Mouse (Mus musculus) intestine, postnatal 0 days (tissue): Measurements from ENCODE around the gene 1700007K13Rik. TPM values are rescaled to one million over a fixed set of nuclear protein-coding genes. Genes with fewer than 3 reads are reported as not detected.

Experiments used
- ATAC-seq: fragments of 200-750 bp; cut with Nextera tagmentation; 2 replicates; pipeline ENCODE4 v1.8.0; 2017; ENCODE audit warnings: mild to moderate bottlenecking, moderate TSS enrichment, moderate library complexity
- H3K27ac ChIP-seq: fragments of 300-500 bp; sonication (generic); 2 replicates; pipeline ENCODE4 v1.5.1; 2014; ENCODE audit warnings: mild to moderate bottlenecking, low read depth, low read length, moderate library complexity
- H3K27me3 ChIP-seq: fragments of 300-500 bp; sonication (generic); replicated peaks from 2 replicates; pipeline ENCODE4 v1.6.1; 2014; ENCODE audit warnings: low read length, mixed read lengths; ENCODE audit not compliant: control insufficient read depth, insufficient read depth
- H3K36me3 ChIP-seq: fragments of 300-500 bp; sonication (generic); 2 replicates; pipeline ENCODE4 v1.6.1; 2014; ENCODE audit warnings: mild to moderate bottlenecking, moderate library complexity; ENCODE audit not compliant: control insufficient read depth, insufficient read depth
- H3K4me1 ChIP-seq: fragments of 300-500 bp; sonication (generic); replicated peaks from 2 replicates; pipeline ENCODE4 v1.6.1; 2014; ENCODE audit warnings: antibody characterized with exemption, low read length, mixed read lengths; ENCODE audit not compliant: control insufficient read depth, insufficient read depth
- H3K4me2 ChIP-seq: fragments of 300-500 bp; sonication (generic); replicated peaks from 2 replicates; pipeline ENCODE4 v1.6.1; 2014; ENCODE audit warnings: low read depth, mild to moderate bottlenecking, moderate library complexity
- H3K4me3 ChIP-seq: fragments of 300-500 bp; sonication (generic); 2 replicates; pipeline ENCODE4 v1.5.1; 2014; ENCODE audit warnings: low read depth, low read length
- H3K9ac ChIP-seq: fragments of 300-500 bp; sonication (generic); 2 replicates; pipeline ENCODE4 v1.6.1; 2014; ENCODE audit warnings: mild to moderate bottlenecking, low read depth, low read length
- H3K9me3 ChIP-seq: fragments of 300-500 bp; sonication (generic); 2 replicates; pipeline ENCODE4 v1.6.1; 2016; ENCODE audit warnings: mixed run types; ENCODE audit not compliant: control insufficient read depth
- CTCF ChIP-seq: sonication (generic); IDR thresholded peaks from 2 replicates; pipeline ENCODE4 v1.5.1; 2016; ENCODE audit warnings: low read depth, mild to moderate bottlenecking, control low read depth, antibody characterized with exemption, moderate library complexity
- WGBS: fragments of 180-500 bp; shearing (Covaris S2); extraction: QIAGEN DNeasy Blood & Tissue Kit; methylation state at CpG from one replicate; pipeline ENCODE4 v1.1.7; 2014; 5-methylcytosine and 5-hydroxymethylcytosine counted together
- polyA plus RNA-seq: library from polyadenylated mRNA; unstranded; fragments of >200 nt; fragmentation: Nextera tagmentation; extraction: Ambion mirVana; gene quantifications from 2 replicates; pipeline ENCODE4 v1.2.1, GENCODE M21; 2015

Gene 1700007K13Rik
- polyA plus RNA-seq, 1 experiment from 2014 or later, result not detected

DNA sequence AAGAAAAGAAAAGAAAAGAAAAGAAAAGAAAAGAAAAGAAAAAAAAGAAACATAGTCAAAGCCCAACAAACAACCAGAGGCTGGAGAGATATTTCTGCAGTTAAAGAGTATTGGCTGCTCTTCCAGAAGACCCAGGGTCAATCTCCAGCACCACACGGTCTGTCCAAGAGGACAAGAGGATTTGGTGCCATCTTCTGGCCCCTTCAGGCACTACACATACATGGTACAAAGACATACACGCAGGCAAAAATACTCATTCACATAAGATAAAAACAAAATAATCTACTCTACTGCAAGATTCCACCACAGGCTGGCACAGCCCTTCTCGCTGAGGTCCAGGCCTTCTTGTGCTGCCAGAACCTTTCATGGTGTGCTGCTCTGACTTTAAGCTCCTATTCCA lies 43.0 kb downstream of the 1700007K13Rik start:
- 38% methylated on average over 3 of the region's 3 CpGs for WGBS
- peak; percentile 66 for TF ChIP-seq CTCF
- no peak overlapping the region for H3K9ac ChIP-seq

DNA sequence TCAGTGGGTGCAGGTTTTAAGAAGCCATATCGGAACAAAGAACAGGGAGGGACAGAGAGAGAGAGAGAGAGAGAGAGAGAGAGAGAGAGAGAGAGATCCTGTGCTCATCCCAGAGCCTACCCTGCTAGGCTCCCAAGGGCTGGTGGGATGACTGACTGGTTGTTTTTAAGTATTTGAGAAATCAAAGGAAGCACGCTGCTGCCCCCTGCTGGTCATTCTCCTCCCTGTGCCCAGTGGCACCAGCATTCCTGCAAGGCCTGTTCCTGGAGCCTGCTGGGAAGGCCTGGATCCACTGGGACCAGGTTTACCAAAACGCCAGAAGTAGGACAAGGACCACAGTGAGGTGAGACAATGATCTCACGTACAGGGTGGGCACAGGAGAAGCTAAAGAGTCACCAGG lies 46.2 kb downstream of the 1700007K13Rik start:
- Histone ChIP-seq H3K4me2 (no peak overlapping the region), H3K4me1 (no peaks in the 10 kb centered on the region), H3K9me3 (no peaks in the 10 kb centered on the region), H3K9ac (no peak overlapping the region), H3K27ac (no peak overlapping the region), H3K27me3 (no peaks in the 10 kb centered on the region), H3K36me3 (no peaks in the 10 kb centered on the region), H3K4me3 (no peak overlapping the region)
- no peak for ATAC-seq
- 23% methylated on average over 4 of the region's 4 CpGs for WGBS
- peak; percentile 90 for TF ChIP-seq CTCF

More for the DNA sequence above, 43.0 kb downstream of the 1700007K13Rik start:
- H3K4me2 ChIP-seq, result no peak overlapping the region
- no peaks in the 10 kb centered on the region for H3K36me3 ChIP-seq
- H3K9me3 ChIP-seq, result no peaks in the 10 kb centered on the region
- H3K4me3 ChIP-seq, result no peak overlapping the region
- no peak overlapping the region for H3K27ac ChIP-seq
- H3K4me1 ChIP-seq, result no peaks in the 10 kb centered on the region
- ATAC-seq, result no peak
- no peaks in the 10 kb centered on the region for H3K27me3 ChIP-seq

DNA sequence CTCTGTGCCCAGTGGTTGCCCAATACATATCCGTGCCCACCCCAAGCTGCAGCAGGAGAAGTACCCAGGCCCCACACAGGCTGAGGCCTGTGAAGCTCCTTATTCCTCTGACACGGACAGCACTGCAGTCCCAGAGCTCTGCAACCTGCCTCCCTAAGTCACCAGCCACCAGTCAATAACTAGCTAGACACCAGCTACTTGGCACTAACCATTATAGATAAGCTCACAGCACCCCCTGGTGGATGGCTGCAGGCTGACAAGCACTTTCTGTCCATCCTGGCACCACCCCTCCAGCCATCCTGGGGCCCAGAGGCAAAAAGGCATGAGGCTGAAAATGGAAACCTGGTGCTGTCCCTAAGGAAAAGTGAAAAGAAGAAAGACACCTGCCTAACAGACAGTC lies 48.1 kb downstream of the 1700007K13Rik start:
- H3K27me3 ChIP-seq, result no peaks in the 10 kb centered on the region
- WGBS, result 31% methylated on average over 2 of the region's 2 CpGs
- no peak overlapping the region for H3K4me2 ChIP-seq
- no peak overlapping the region for H3K27ac ChIP-seq
- no peak overlapping the region for H3K9ac ChIP-seq
- H3K4me3 ChIP-seq, result no peak overlapping the region
- peak; percentile 89 for TF ChIP-seq CTCF
- no peaks in the 10 kb centered on the region for H3K4me1 ChIP-seq
- H3K36me3 ChIP-seq, result no peaks in the 10 kb centered on the region
- no peak for ATAC-seq
- no peaks in the 10 kb centered on the region for H3K9me3 ChIP-seq

DNA sequence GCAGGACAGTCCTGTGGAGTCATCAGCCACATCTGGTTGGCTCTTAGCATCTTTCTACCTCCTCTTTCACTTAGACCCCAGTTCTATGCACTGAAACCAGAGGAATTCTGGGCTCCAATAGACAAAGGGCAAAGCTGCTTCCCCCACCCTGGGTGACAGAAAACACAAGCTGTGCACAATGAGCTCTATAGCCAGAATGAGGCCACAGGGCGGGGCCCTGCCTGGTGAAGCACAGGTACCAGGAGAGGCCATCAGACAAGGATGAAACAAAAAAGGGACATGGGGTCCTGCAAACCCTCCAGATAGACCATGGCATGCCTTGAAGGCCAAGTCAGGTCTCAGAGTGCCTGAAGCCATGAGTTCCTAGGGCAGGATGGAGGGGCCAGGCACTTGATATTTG lies 49.6 kb downstream of the 1700007K13Rik start:
- ATAC-seq, result no peak
- TF ChIP-seq CTCF, result no peak
- Histone ChIP-seq H3K9ac (no peak overlapping the region), H3K27me3 (no peaks in the 10 kb centered on the region), H3K27ac (no peak overlapping the region), H3K36me3 (no peaks in the 10 kb centered on the region), H3K4me3 (no peak overlapping the region), H3K9me3 (no peaks in the 10 kb centered on the region), H3K4me1 (no peaks in the 10 kb centered on the region), H3K4me2 (no peak overlapping the region)
- 90% methylated on average over 1 of the region's 1 CpGs for WGBS

DNA sequence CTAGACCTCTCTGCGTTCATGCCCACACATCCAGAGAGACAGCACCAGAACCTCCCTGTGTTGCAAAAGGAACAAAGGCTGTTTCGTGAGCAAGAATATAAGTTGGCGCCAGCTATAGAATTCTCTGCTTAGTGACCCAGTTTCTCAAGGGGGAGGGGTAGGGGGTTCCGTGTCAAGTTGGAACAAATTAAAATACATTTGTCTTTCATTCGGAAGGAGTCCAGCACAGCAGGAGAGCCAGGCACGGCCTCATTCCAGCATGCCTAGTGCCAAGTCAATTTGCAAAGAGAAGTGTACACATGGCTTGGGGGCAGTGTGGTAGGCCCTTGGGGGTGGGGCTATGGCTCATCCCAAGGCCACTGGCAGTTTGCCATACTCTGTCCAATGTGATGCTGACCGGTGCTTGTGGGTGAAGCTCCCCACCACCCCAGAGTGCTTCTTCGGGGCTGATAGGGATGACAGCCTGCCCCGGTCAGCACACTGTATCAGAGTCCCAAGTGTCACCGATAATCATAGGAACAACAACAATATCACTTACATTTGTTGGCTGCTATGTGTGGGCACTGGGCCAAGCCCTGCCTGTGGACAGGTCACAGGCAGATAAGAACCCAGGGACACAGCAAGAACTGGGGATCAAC lies 50.6 kb downstream of the 1700007K13Rik start:
- Histone ChIP-seq H3K9me3 (no peaks in the 10 kb centered on the region), H3K27ac (no peak overlapping the region), H3K27me3 (no peaks in the 10 kb centered on the region), H3K4me2 (no peak overlapping the region), H3K4me1 (no peaks in the 10 kb centered on the region), H3K36me3 (no peaks in the 10 kb centered on the region), H3K4me3 (no peak overlapping the region), H3K9ac (no peak overlapping the region)
- 65% methylated on average over 10 of the region's 10 CpGs for WGBS
- no peak for TF ChIP-seq CTCF
- ATAC-seq, result no peak

DNA sequence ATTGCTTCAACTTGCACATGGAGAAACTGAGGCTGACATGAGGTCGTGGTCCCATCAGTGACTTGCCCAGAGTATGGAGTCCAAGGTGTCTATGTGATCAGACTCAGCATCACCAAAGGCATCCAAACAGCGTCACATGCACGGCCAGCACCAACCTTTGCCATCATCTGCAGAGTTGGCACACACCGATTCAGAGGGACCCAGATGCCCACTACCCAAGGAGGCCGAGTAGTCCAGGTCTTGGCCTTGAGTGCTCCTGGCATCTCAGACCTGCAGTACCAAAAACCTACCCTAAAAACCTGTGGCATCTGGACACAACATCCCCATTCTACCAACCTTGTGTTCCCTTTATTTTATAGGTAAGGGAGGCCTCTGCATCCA lies 51.4 kb downstream of the 1700007K13Rik start:
- H3K4me1 ChIP-seq, result no peaks in the 10 kb centered on the region
- no peak overlapping the region for H3K4me2 ChIP-seq
- TF ChIP-seq CTCF, result no peak
- H3K27ac ChIP-seq, result no peak overlapping the region
- no peak for ATAC-seq
- WGBS, result 93% methylated on average over 5 of the region's 5 CpGs
- no peaks in the 10 kb centered on the region for H3K27me3 ChIP-seq
- H3K9me3 ChIP-seq, result no peaks in the 10 kb centered on the region
- H3K9ac ChIP-seq, result no peak overlapping the region
- H3K36me3 ChIP-seq, result no peaks in the 10 kb centered on the region
- no peak overlapping the region for H3K4me3 ChIP-seq
